Mouse (Mus musculus): Measurements from ENCODE around the gene Olfr770.
"Not testable (repeated sequence)": the region's sequence is repeated elsewhere in the genome, so short reads cannot be mapped to it uniquely, and the experiment has no call there.

The Olfr770 gene

GRCm38 (mm10) chr10:129138898-129139297 lies at the start of gene Olfr770:
TSS of gene Olfr770 (minus strand) at chr10:129138998.
- DNase-seq (ENCODE audit: low read depth, low spot score): no peak

GRCm38 (mm10) chr10:129187319-129187718 lies 48.5 kb upstream of the Olfr770 start, which contains the start of gene Olfr773:
TSS of gene Olfr773 (minus strand) at chr10:129187419.
- DNase-seq (ENCODE audit: low read depth, low spot score): not testable (repeated sequence)

GRCm38 (mm10) chr10:129177821-129178220 lies 39.0 kb upstream of the Olfr770 start, which contains the start of gene Olfr772:
TSS of gene Olfr772 (minus strand) at chr10:129177921.
- not testable (repeated sequence) for DNase-seq (ENCODE audit: low read depth, low spot score)

- no peak for DNase-seq (ENCODE audit: low read depth, low spot score)
These were observed 25.9 kb upstream of the Olfr770 start, which contains the start of gene Olfr771 for GRCm38 (mm10) chr10:129164651-129165050. TSS of gene Olfr771 (minus strand) at chr10:129164751.

GRCm38 (mm10) chr10:129117761-129118160 lies 21.0 kb downstream of the Olfr770 start, which contains the start of gene Olfr769:
TSS of gene Olfr769 (minus strand) at chr10:129117861.
- no peak for DNase-seq (ENCODE audit: low read depth, low spot score)

- no peak for DNase-seq (ENCODE audit: low read depth, low spot score)
These were observed 23.7 kb downstream of the Olfr770 start for GRCm38 (mm10) chr10:129115146-129115545.

GRCm38 (mm10) chr10:129101231-129101630 lies 37.6 kb downstream of the Olfr770 start:
- DNase-seq (ENCODE audit: low read depth, low spot score): peak; percentile 38

GRCm38 (mm10) chr10:129099275-129099674 lies 39.5 kb downstream of the Olfr770 start, which contains the start of gene Olfr768:
TSS of gene Olfr768 (minus strand) at chr10:129099375.
- no peak for DNase-seq (ENCODE audit: low read depth, low spot score)

- not testable (repeated sequence) for DNase-seq (ENCODE audit: low read depth, low spot score)
These were observed 56.0 kb downstream of the Olfr770 start, which contains the start of gene Olfr767 for GRCm38 (mm10) chr10:129082810-129083209. TSS of gene Olfr767 (minus strand) at chr10:129082910.
